17 mouse cellular contexts compared by ENCODE assay signal in genomic region chr6:114254927-114255326, GRCm38 (mm10). TPM values are rescaled to one million over a fixed set of nuclear protein-coding genes. Genes with fewer than 3 reads are reported as not detected.
DNase-seq lines count a peak whose midpoint lies in the region; ATAC-seq lines count a peak whose summit lies in the region.
"Had no signal": no experiment of that assay in that cellular context is flagged by ENCODE, and none has a peak within 500 bp of the region (broad histone marks: within the 10 kb centered on the region; RNA-seq: fewer than 3 reads in every experiment).

No protein-coding gene starts in this region.

- H3K36me3 ChIP-seq in forebrain, embryonic 15.5 days, result no peaks in the 10 kb centered on the region
- H3K36me3 ChIP-seq: embryonic facial prominence, embryonic 12.5 days; lung, embryonic 15.5 days had no signal

- H3K9me3 ChIP-seq in forebrain, embryonic 15.5 days, result no peaks in the 10 kb centered on the region
- H3K9me3 ChIP-seq: embryonic facial prominence, embryonic 12.5 days; lung, embryonic 15.5 days had no signal

- no peak for ATAC-seq in forebrain, embryonic 15.5 days (replicated peaks)
- ATAC-seq: Patski had no signal

- peaks cover 32% of the 10 kb centered on the region for H3K4me1 ChIP-seq in forebrain, embryonic 15.5 days
- H3K4me1 ChIP-seq: embryonic facial prominence, embryonic 12.5 days; lung, embryonic 15.5 days had no signal

- H3K4me2 ChIP-seq in forebrain, embryonic 15.5 days (replicated peaks), result no peak overlapping the region
- H3K4me2 ChIP-seq: embryonic facial prominence, embryonic 12.5 days; lung, embryonic 15.5 days had no signal

- H3K4me3 ChIP-seq in forebrain, embryonic 15.5 days, result no peak overlapping the region
- H3K4me3 ChIP-seq: embryonic facial prominence, embryonic 12.5 days; heart, adult 2 months; lung, embryonic 15.5 days had no signal

- peak overlapping the region; percentile 74 for H3K27ac ChIP-seq in forebrain, embryonic 15.5 days (replicated peaks)
- H3K27ac ChIP-seq: embryonic facial prominence, embryonic 12.5 days; heart, adult 2 months; lung, embryonic 15.5 days had no signal

- WGBS in forebrain, embryonic 15.5 days, result 62% methylated on average over 14 of the region's 14 CpGs

- DNase-seq in frontal cortex, postnatal 10 days (ENCODE audit: low spot score in 2 of 2), result peak; percentile 47 to 55
- DNase-seq in left cerebral cortex, adult 18-20 months (ENCODE audit: low spot score in 2 of 2), result peak; percentile 28 to 52
- peak; percentile 45 for DNase-seq in right cerebral cortex, postnatal 14 days
- no peak for DNase-seq in gastrocnemius, postnatal 4 days (ENCODE audit: low spot score in 2 of 2)
- DNase-seq in lung, postnatal 25 days (ENCODE audit: low spot score), result no peak
- DNase-seq in adrenal gland, postnatal 25 days, result no peak
- DNase-seq: adrenal gland, adult 2 months; cerebellum, postnatal 36 days; heart, adult 2 months; kidney, postnatal 36 days; thymus, postnatal 25 days had no signal

- H3K27me3 ChIP-seq in forebrain, embryonic 15.5 days, result no peaks in the 10 kb centered on the region
- H3K27me3 ChIP-seq: Patski had no signal

- no peak overlapping the region for H3K9ac ChIP-seq in forebrain, embryonic 15.5 days (replicated peaks)
- H3K9ac ChIP-seq: embryonic facial prominence, embryonic 12.5 days; lung, embryonic 15.5 days had no signal

RNA-seq across cellular contexts. Expression of gene Slc6a1, which starts 27.5 kb away (rescaled TPM):
- 98.4 and 99.8 TPM in 2 replicates for polyA plus RNA-seq in forebrain, embryonic 15.5 days (2015; fragmentation: Nextera tagmentation; extraction: Ambion mirVana)
- total RNA-seq in left cerebral cortex, adult 18-20 months (2021), result 100 to 1,000 TPM; 288 to 289 TPM
- under 1 TPM; 0.36 to 0.59 TPM for total RNA-seq in gastrocnemius, postnatal 4 days (2021)
- not detected in 2 replicates for total RNA-seq in adrenal gland, postnatal 25 days (2021)
- total RNA-seq: adrenal gland, adult 2 months; liver, adult 2 months had no signal
- polyA plus RNA-seq: adrenal gland, adult 2 months; intestine, embryonic 14.5 days; Patski had no signal

Comparison
In these comparisons a context has a peak if more than half of its experiments do, and no peak if none do; other contexts are left out.
1. DNase-seq: peak in frontal cortex, postnatal 10 days (2 of 2), left cerebral cortex, adult 18-20 months (2 of 2) and right cerebral cortex, postnatal 14 days (single experiment); none in gastrocnemius, postnatal 4 days (0 of 2), lung, postnatal 25 days (single experiment) and adrenal gland, postnatal 25 days (single experiment).
2. RNA of gene Slc6a1, which starts 27.5 kb away (total RNA-seq): 288 to 289 TPM in left cerebral cortex, adult 18-20 months; 0.36 to 0.59 TPM in gastrocnemius, postnatal 4 days and not detected in adrenal gland, postnatal 25 days; every median in the first group is over 100 times any median in the second.